24 mouse cellular contexts compared by ENCODE assay signal in genomic region chr16:25835723-25836122, GRCm38 (mm10).
A peak's percentile ranks its signal among the peaks of the same experiment; 100 is the strongest.
DNase-seq lines count a peak whose midpoint lies in the region; ATAC-seq and TF ChIP-seq lines count a peak whose summit lies in the region.
"Had no signal": no experiment of that assay in that cellular context is flagged by ENCODE, and none has a peak within 500 bp of the region (broad histone marks: within the 10 kb centered on the region; RNA-seq: fewer than 3 reads in every experiment).

No protein-coding gene starts in this region.

- peak; percentile 66 for DNase-seq in embryonic facial prominence, embryonic 14.5 days (ENCODE audit: low spot score)
- DNase-seq in embryonic facial prominence, embryonic 10.5 days (ENCODE audit: low spot score), result no peak
- peak; percentile 52 for DNase-seq in lung, embryonic 14.5 days
- no peak for DNase-seq in lung, adult 2 months
- DNase-seq in lung, postnatal 36 days, result peak; percentile 3
- DNase-seq in lung, postnatal 0 days (ENCODE audit: low spot score), result no peak
- DNase-seq: adrenal gland, adult 8-10 months; adrenal gland, postnatal 14 days; adrenal gland, postnatal 36 days; B cell, adult 2 months; cerebellum, adult 11-12 months; cerebellum, adult 2 months; cerebellum, adult 9-10 months; cerebellum, postnatal 10 days; cerebellum, postnatal 25 days; forebrain, postnatal 0 days had no signal

- 79% methylated on average over 5 of the region's 5 CpGs for WGBS in embryonic facial prominence, embryonic 14.5 days
- 85% methylated on average over 5 of the region's 5 CpGs for WGBS in embryonic facial prominence, embryonic 10.5 days
- 46% methylated on average over 5 of the region's 5 CpGs for WGBS in lung, embryonic 14.5 days
- WGBS in lung, adult 2 months, result 63% methylated on average over 5 of the region's 5 CpGs
- whole genome bisulfite sequencing in lung, postnatal 0 days, result 49% methylated on average over 5 of the region's 5 CpGs

- H3K27ac ChIP-seq in embryonic facial prominence, embryonic 14.5 days (replicated peaks; ENCODE audit: low read depth, low read length), result no peak overlapping the region
- no peak overlapping the region for H3K27ac ChIP-seq in embryonic facial prominence, embryonic 10.5 days (replicated peaks)
- H3K27ac ChIP-seq in lung, embryonic 14.5 days (ENCODE audit: low read depth), result no peak overlapping the region
- no peak overlapping the region for H3K27ac ChIP-seq in lung, postnatal 0 days (ENCODE audit: low read length)
- H3K27ac ChIP-seq: forebrain, embryonic 13.5 days; forebrain, embryonic 15.5 days had no signal

- H3K4me3 ChIP-seq in embryonic facial prominence, embryonic 14.5 days (ENCODE audit: low read depth, low read length), result no peak overlapping the region
- no peak overlapping the region for H3K4me3 ChIP-seq in embryonic facial prominence, embryonic 10.5 days
- H3K4me3 ChIP-seq in lung, embryonic 14.5 days (ENCODE audit: low read depth, low read length), result no peak overlapping the region
- no peak overlapping the region for H3K4me3 ChIP-seq in lung, adult 2 months (replicated peaks; ENCODE audit: extremely low read depth, low read depth, low read length)
- no peak overlapping the region for H3K4me3 ChIP-seq in lung, postnatal 0 days (ENCODE audit: low read depth, low read length)
- H3K4me3 ChIP-seq: embryonic facial prominence, embryonic 13.5 days; forebrain, embryonic 13.5 days; forebrain, embryonic 15.5 days had no signal

- TF ChIP-seq CTCF in lung, embryonic 14.5 days (IDR thresholded peaks at IDR 0.05; ENCODE audit: low read depth), result no peak
- TF ChIP-seq CTCF in lung, adult 2 months (IDR thresholded peaks at IDR 0.05; ENCODE audit: insufficient read depth, low read length), result no peak
- no peak for TF ChIP-seq CTCF in lung, postnatal 0 days (IDR thresholded peaks at IDR 0.05)

- H3K4me1 ChIP-seq in embryonic facial prominence, embryonic 14.5 days (ENCODE audit: control insufficient read depth, insufficient read depth, low read length), result no peaks in the 10 kb centered on the region
- peaks cover 16% of the 10 kb centered on the region for H3K4me1 ChIP-seq in embryonic facial prominence, embryonic 10.5 days
- no peaks in the 10 kb centered on the region for H3K4me1 ChIP-seq in lung, embryonic 14.5 days (ENCODE audit: insufficient read depth)
- no peaks in the 10 kb centered on the region for H3K4me1 ChIP-seq in lung, adult 2 months (ENCODE audit: control insufficient read depth, insufficient read depth, low read length)
- H3K4me1 ChIP-seq in lung, postnatal 0 days (ENCODE audit: insufficient read depth, low read depth, low read length), result no peaks in the 10 kb centered on the region
- H3K4me1 ChIP-seq: forebrain, embryonic 13.5 days; forebrain, embryonic 15.5 days had no signal

- TF ChIP-seq EP300 in lung, postnatal 0 days (IDR thresholded peaks at IDR 0.05), result no peak

- ATAC-seq in embryonic facial prominence, embryonic 14.5 days (ENCODE audit: low read depth), result peak; percentile 70
- no peak; the same call in 1 of the 2 replicates for ATAC-seq in lung, embryonic 14.5 days (ENCODE audit: insufficient read depth)
- ATAC-seq in lung, postnatal 0 days, result no peak
- ATAC-seq: activated CD4-positive, CD25-positive, alpha-beta regulatory T cell, adult 4 months; CD4-positive, CD25-positive, alpha-beta regulatory T cell, adult 4 months; forebrain, embryonic 13.5 days; forebrain, embryonic 15.5 days; forebrain, postnatal 0 days; Patski had no signal

- no peaks in the 10 kb centered on the region for H3K36me3 ChIP-seq in embryonic facial prominence, embryonic 14.5 days (ENCODE audit: control insufficient read depth, insufficient read depth, low read length)
- no peaks in the 10 kb centered on the region for H3K36me3 ChIP-seq in embryonic facial prominence, embryonic 10.5 days (replicated peaks)
- no peaks in the 10 kb centered on the region for H3K36me3 ChIP-seq in lung, embryonic 14.5 days (ENCODE audit: insufficient read depth)
- no peaks in the 10 kb centered on the region for H3K36me3 ChIP-seq in lung, postnatal 0 days (ENCODE audit: insufficient read depth, low read length)
- H3K36me3 ChIP-seq: embryonic facial prominence, embryonic 13.5 days; forebrain, embryonic 15.5 days; G1E had no signal

- no peak for TF ChIP-seq POLR2A in lung, adult 2 months (IDR thresholded peaks at IDR 0.05; ENCODE audit: borderline replicate concordance, extremely low read depth, low read depth, low read length)

- H3K4me2 ChIP-seq in embryonic facial prominence, embryonic 14.5 days (ENCODE audit: low read depth, low read length), result no peak overlapping the region
- H3K4me2 ChIP-seq in lung, embryonic 14.5 days, result no peak overlapping the region
- no peak overlapping the region for H3K4me2 ChIP-seq in lung, postnatal 0 days (replicated peaks; ENCODE audit: low read depth, low read length)
- H3K4me2 ChIP-seq: embryonic facial prominence, embryonic 13.5 days; forebrain, embryonic 13.5 days; forebrain, embryonic 15.5 days had no signal

- no peak overlapping the region for H3K9ac ChIP-seq in embryonic facial prominence, embryonic 14.5 days (ENCODE audit: low read depth, low read length)
- H3K9ac ChIP-seq in lung, embryonic 14.5 days, result no peak overlapping the region
- no peak overlapping the region for H3K9ac ChIP-seq in lung, postnatal 0 days (replicated peaks; ENCODE audit: low read depth)
- H3K9ac ChIP-seq: embryonic facial prominence, embryonic 13.5 days; forebrain, embryonic 13.5 days; forebrain, embryonic 15.5 days; forebrain, postnatal 0 days had no signal

- no peaks in the 10 kb centered on the region for H3K27me3 ChIP-seq in embryonic facial prominence, embryonic 14.5 days (replicated peaks; ENCODE audit: control insufficient read depth, insufficient read depth, low read length)
- no peaks in the 10 kb centered on the region for H3K27me3 ChIP-seq in embryonic facial prominence, embryonic 10.5 days (replicated peaks; ENCODE audit: low read depth, poor library complexity, severe bottlenecking)
- H3K27me3 ChIP-seq in lung, embryonic 14.5 days (ENCODE audit: insufficient read depth, low read length), result no peaks in the 10 kb centered on the region
- H3K27me3 ChIP-seq in lung, postnatal 0 days (replicated peaks; ENCODE audit: insufficient read depth, low read length), result no peaks in the 10 kb centered on the region
- H3K27me3 ChIP-seq: CH12.LX; embryonic facial prominence, embryonic 13.5 days; forebrain, embryonic 13.5 days; forebrain, embryonic 15.5 days; Patski had no signal

- no peaks in the 10 kb centered on the region for H3K9me3 ChIP-seq in embryonic facial prominence, embryonic 14.5 days (ENCODE audit: control insufficient read depth, low read length)
- H3K9me3 ChIP-seq in embryonic facial prominence, embryonic 10.5 days, result no peaks in the 10 kb centered on the region
- no peaks in the 10 kb centered on the region for H3K9me3 ChIP-seq in lung, embryonic 14.5 days (ENCODE audit: low read depth, low read length)
- H3K9me3 ChIP-seq in lung, postnatal 0 days (ENCODE audit: low read length), result no peaks in the 10 kb centered on the region
- H3K9me3 ChIP-seq: embryonic facial prominence, embryonic 13.5 days; forebrain, embryonic 13.5 days; forebrain, embryonic 15.5 days had no signal

Comparison
In these comparisons a context has a peak if more than half of its experiments do, and no peak if none do; other contexts are left out.
1. DNase-seq: peak in embryonic facial prominence, embryonic 14.5 days (single experiment), lung, embryonic 14.5 days (single experiment) and lung, postnatal 36 days (single experiment); none in embryonic facial prominence, embryonic 10.5 days (single experiment), lung, adult 2 months (single experiment) and lung, postnatal 0 days (single experiment).